In the genomic region with DNA sequence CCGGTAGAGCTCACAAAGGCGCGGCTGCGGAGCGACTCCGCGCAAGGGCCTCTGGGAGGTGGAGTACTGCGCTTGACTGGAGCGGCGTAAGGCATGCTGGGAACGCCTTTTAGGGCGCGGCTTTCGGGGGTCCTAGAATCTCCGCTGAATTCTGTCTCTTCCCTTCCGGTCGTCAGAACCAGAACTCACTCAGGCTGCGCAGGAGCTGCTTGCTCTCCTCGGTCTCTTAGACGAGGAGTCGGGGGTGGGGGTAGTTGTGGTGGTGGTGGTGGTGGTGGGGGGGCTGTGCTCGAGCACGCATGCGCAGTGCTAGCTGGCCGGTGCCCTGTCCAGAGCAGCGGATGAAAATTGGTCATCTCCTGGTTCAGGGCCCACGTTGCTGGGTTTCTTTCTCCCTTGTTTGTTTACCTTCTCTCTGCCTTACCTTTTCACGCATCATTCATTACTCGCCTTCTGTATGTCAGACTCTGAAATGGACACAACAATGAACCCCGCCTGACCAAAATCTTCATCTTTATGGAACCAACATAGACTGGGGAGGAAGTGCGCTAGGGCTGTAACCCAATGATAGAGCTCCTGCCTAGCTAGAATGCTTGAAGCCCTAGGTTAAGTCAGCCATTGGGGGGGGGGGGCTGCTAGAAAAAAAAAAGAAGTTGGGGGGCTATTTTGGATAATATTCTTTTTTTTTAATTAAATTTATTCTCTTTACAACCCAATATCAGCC, we compare ENCODE assay signal across 8 mouse cellular contexts. TPM values are rescaled to one million over a fixed set of nuclear protein-coding genes. Genes with fewer than 3 reads are reported as not detected.
DNase-seq lines count a peak whose midpoint lies in the region; ATAC-seq and TF ChIP-seq lines count a peak whose summit lies in the region.

A gene (minus strand): TSS at position 53 of the 724 bp plus-strand sequence.

- H3K9ac ChIP-seq in ES-E14 (ENCODE audit: insufficient read depth, low read depth, low read length, poor library complexity, severe bottlenecking), result peak within 1 kb of the TSS; percentile 67
- peak within 1 kb of the TSS; percentile 87 for H3K9ac ChIP-seq in forebrain, embryonic 16.5 days (replicated peaks; ENCODE audit: low read depth, low read length)
- peak within 1 kb of the TSS; percentile 82 for H3K9ac ChIP-seq in neural tube, embryonic 14.5 days (replicated peaks; ENCODE audit: low read depth, low read length)

- H3K27me3 ChIP-seq in cerebellum, adult 2 months (ENCODE audit: control insufficient read depth, insufficient read depth, low read length), result no peaks in the 10 kb centered on the region
- no peaks in the 10 kb centered on the region for H3K27me3 ChIP-seq in forebrain, embryonic 16.5 days (replicated peaks; ENCODE audit: control insufficient read depth, insufficient read depth, low read length)
- H3K27me3 ChIP-seq in neural tube, embryonic 14.5 days (ENCODE audit: control insufficient read depth, insufficient read depth, low read length), result no peaks in the 10 kb centered on the region
- H3K27me3 ChIP-seq in testis, adult 2 months (ENCODE audit: control insufficient read depth, insufficient read depth, low read length), result no peaks in the 10 kb centered on the region

- peak within 1 kb of the TSS; percentile 54 for H3K27ac ChIP-seq in ES-E14 (ENCODE audit: insufficient read depth, low read depth, low read length, poor library complexity, severe bottlenecking)
- H3K27ac ChIP-seq in cerebellum, adult 2 months (ENCODE audit: insufficient read depth, low read length), result peak within 1 kb of the TSS; percentile 82
- peak within 1 kb of the TSS; percentile 85 for H3K27ac ChIP-seq in forebrain, embryonic 16.5 days (ENCODE audit: low read length)
- peak within 1 kb of the TSS; percentile 87 for H3K27ac ChIP-seq in neural tube, embryonic 14.5 days (ENCODE audit: low read depth, low read length)
- H3K27ac ChIP-seq in testis, adult 2 months (ENCODE audit: control insufficient read depth, insufficient read depth, low read depth, low read length), result peak within 1 kb of the TSS; percentile 25

- peak; percentile 94 for ATAC-seq in forebrain, embryonic 16.5 days
- ATAC-seq in neural tube, embryonic 14.5 days (ENCODE audit: low read depth), result peak; percentile 94

- DNase-seq in ES-E14 (ENCODE audit: low read depth, low spot score), result peak; percentile 69
- DNase-seq in cerebellum, adult 2 months, result peak; percentile 90 to 91
- DNase-seq in heart, postnatal 25 days (ENCODE audit: low spot score), result peak; percentile 65
- DNase-seq in layer of hippocampus, adult 18-20 months (ENCODE audit: low spot score in 2 of 2), result peak; percentile 86 to 91
- peak; percentile 82 to 87 for DNase-seq in lung, adult 18-20 months

- no peak for TF ChIP-seq POLR2A in cerebellum, adult 2 months (IDR thresholded peaks at IDR 0.05; ENCODE audit: borderline replicate concordance, insufficient read depth, low read length)
- TF ChIP-seq POLR2A in testis, adult 2 months (IDR thresholded peaks at IDR 0.05; ENCODE audit: control insufficient read depth, low read depth, low read length), result peak; percentile 53

- no peak for TF ChIP-seq CTCF in cerebellum, adult 2 months (IDR thresholded peaks at IDR 0.05; ENCODE audit: borderline replicate concordance, insufficient read depth, low read depth, low read length)
- TF ChIP-seq CTCF in testis, adult 2 months (IDR thresholded peaks at IDR 0.05; ENCODE audit: control insufficient read depth, insufficient read depth, insufficient replicate concordance, low read depth, low read length), result no peak

- WGBS in cerebellum, adult 2 months, result 5% methylated on average over 31 of the region's 31 CpGs
- 4% methylated on average over 31 of the region's 31 CpGs for WGBS in forebrain, embryonic 16.5 days
- 5% methylated on average over 31 of the region's 31 CpGs for WGBS in neural tube, embryonic 14.5 days

- no peaks in the 10 kb centered on the region for H3K36me3 ChIP-seq in ES-E14 (ENCODE audit: control insufficient read depth, insufficient read depth, low read length, poor library complexity, severe bottlenecking)
- H3K36me3 ChIP-seq in forebrain, embryonic 16.5 days (ENCODE audit: control insufficient read depth, insufficient read depth), result no peaks in the 10 kb centered on the region
- H3K36me3 ChIP-seq in neural tube, embryonic 14.5 days (ENCODE audit: control insufficient read depth, insufficient read depth, low read length), result peaks cover 4% of the 10 kb centered on the region; the same call in 1 of the 2 replicates
- no peaks in the 10 kb centered on the region for H3K36me3 ChIP-seq in testis, adult 2 months (ENCODE audit: control insufficient read depth, insufficient read depth, low read length)

- in situ Hi-C loops in ES-E14 (cut with MboI; ENCODE audit: low sequenced_read_pairs in 2 of 2, unreplicated experiment in 2 of 2), result no loop called here

- H3K4me3 ChIP-seq in ES-E14 (ENCODE audit: insufficient read depth in 1 of 2, low read depth in 1 of 2, low read length in 2 of 2, poor library complexity in 1 of 2, severe bottlenecking in 1 of 2), result peak within 1 kb of the TSS; percentile 66 to 93
- H3K4me3 ChIP-seq in cerebellum, adult 2 months (replicated peaks; ENCODE audit: insufficient read depth, low read depth, low read length), result peak within 1 kb of the TSS; percentile 99
- peak within 1 kb of the TSS; percentile 68 for H3K4me3 ChIP-seq in forebrain, embryonic 16.5 days (replicated peaks; ENCODE audit: low read length)
- peak within 1 kb of the TSS; percentile 58 for H3K4me3 ChIP-seq in neural tube, embryonic 14.5 days (ENCODE audit: low read depth, low read length)
- H3K4me3 ChIP-seq in testis, adult 2 months (ENCODE audit: control insufficient read depth, low read depth, low read length), result peak within 1 kb of the TSS; percentile 81

- H3K4me1 ChIP-seq in ES-E14 (ENCODE audit: control insufficient read depth in 2 of 2, insufficient read depth in 2 of 2, low read length in 2 of 2, poor library complexity in 1 of 2), result peaks cover 0 to 7% of the 10 kb centered on the region in 2 experiments; a peak in 2 of 4 replicates
- peaks cover 4% of the 10 kb centered on the region; the same call in 1 of the 2 replicates for H3K4me1 ChIP-seq in cerebellum, adult 2 months (ENCODE audit: control insufficient read depth, insufficient read depth, low read length)
- H3K4me1 ChIP-seq in forebrain, embryonic 16.5 days (replicated peaks; ENCODE audit: control insufficient read depth, insufficient read depth, low read length), result peaks cover 16% of the 10 kb centered on the region
- peaks cover 7% of the 10 kb centered on the region for H3K4me1 ChIP-seq in neural tube, embryonic 14.5 days (ENCODE audit: control insufficient read depth, insufficient read depth, low read length)
- peaks cover 6% of the 10 kb centered on the region for H3K4me1 ChIP-seq in testis, adult 2 months (ENCODE audit: control insufficient read depth, insufficient read depth, low read length)

- no peaks in the 10 kb centered on the region for H3K9me3 ChIP-seq in ES-E14 (ENCODE audit: control insufficient read depth, insufficient read depth, low read depth, low read length)
- H3K9me3 ChIP-seq in forebrain, embryonic 16.5 days (ENCODE audit: control insufficient read depth, low read length), result no peaks in the 10 kb centered on the region
- no peaks in the 10 kb centered on the region for H3K9me3 ChIP-seq in neural tube, embryonic 14.5 days (ENCODE audit: control insufficient read depth, low read length)

- intact Hi-C loops in heart, postnatal 25 days (cut with DNase I), result no loop called here

- H3K4me2 ChIP-seq in forebrain, embryonic 16.5 days (ENCODE audit: low read length), result peak within 1 kb of the TSS; percentile 71
- H3K4me2 ChIP-seq in neural tube, embryonic 14.5 days (ENCODE audit: low read depth, low read length), result peak within 1 kb of the TSS; percentile 48

TF ChIP-seq in ES-E14, 5 proteins besides CTCF, POLR2A, EP300 and RAD21:
- TF ChIP-seq HCFC1 (IDR thresholded peaks at IDR 0.05; ENCODE audit: borderline replicate concordance, insufficient read depth, low read length), result peak; percentile 72; the same call in 1 of the 2 replicates
- 0 out of 2 replicates have a peak, but pooled peaks have one; percentile 6 for TF ChIP-seq ZNF384 (IDR thresholded peaks at IDR 0.05; ENCODE audit: low read depth, low read length)
- no peak for TF ChIP-seq CHD2 (IDR thresholded peaks at IDR 0.05; ENCODE audit: low read depth, low read length)
TF ChIP-seq in ES-E14: peak in this region for 2.

RNA-seq across cellular contexts. Expression of the gene that starts here (rescaled TPM):
- 3.2 and 3.6 TPM in 2 replicates for total RNA-seq in ES-E14 (2012; rRNA removed)
- 5.6 and 6.9 TPM in 2 replicates for polyA plus RNA-seq in cerebellum, adult 2 months (2012; rRNA removed)
- polyA plus RNA-seq in forebrain, embryonic 16.5 days (2015; fragmentation: Nextera tagmentation; extraction: Ambion mirVana), result 14.5 and 15.8 TPM in 2 replicates
- 1 to 10 TPM in 1 of 2 experiments, under 1 TPM in 1; 0.88 to 1.9 TPM for total RNA-seq in heart, postnatal 25 days (2021)
- total RNA-seq in layer of hippocampus, adult 18-20 months (2021), result 10 to 100 TPM in 1 of 2 experiments, 1 to 10 TPM in 1; 9.8 to 10.1 TPM
- 15.6 and 17.0 TPM in 2 replicates for polyA plus RNA-seq in neural tube, embryonic 14.5 days (2014; fragmentation: Nextera tagmentation; extraction: Ambion mirVana)
- polyA plus RNA-seq in testis, adult 2 months (2012; rRNA removed), result 1.2 and 1.7 TPM in 2 replicates

Comparison
In these comparisons a context has a peak if more than half of its experiments do, and no peak if none do; other contexts are left out.
1. Peak in every context shown above with its lines: DNase-seq, ATAC-seq, H3K4me3 ChIP-seq and H3K27ac ChIP-seq.
2. H3K27ac ChIP-seq: peak in every context shown above with its lines; median percentile 87 in neural tube, embryonic 14.5 days; 85 in forebrain, embryonic 16.5 days; 82 in cerebellum, adult 2 months; 54 in ES-E14; 25 in testis, adult 2 months.